Mouse (Mus musculus) ovary, adult 10 weeks (tissue): ENCODE measurements around the gene Phkg1. TPM values are rescaled to one million over a fixed set of nuclear protein-coding genes. Genes with fewer than 3 reads are reported as not detected.

Experiments
- polyA plus RNA-seq: library from polyadenylated mRNA; stranded (reverse); fragments of 350-450 nt; fragmentation: Illumina TruSeq; extraction: RNeasy Lipid Tissue Mini Kit (QIAGEN cat#74804); gene quantifications from one replicate; pipeline ENCODE4 v1.2.3, GENCODE M21; 2014

Phkg1 gene
- 0.54 TPM for polyA plus RNA-seq

GRCm38 (mm10) chr5:129898449-129898848, at the start of gene Phkg1:
Gene Phkg1, minus strand, starts transcription at chr5:129898549.

GRCm38 (mm10) chr5:129941495-129942045, 43.2 kb upstream of the Phkg1 start, which contains the start of gene Vkorc1l1:
Gene Vkorc1l1, plus strand, starts transcription at chr5:129941970.

GRCm38 (mm10) chr5:129908242-129908965, 10.1 kb upstream of the Phkg1 start, which contains the start of gene Nupr1l:
Gene Nupr1l, plus strand, starts transcription at chr5:129908540.

GRCm38 (mm10) chr5:129895198-129896088, 2.9 kb downstream of the Phkg1 start, which contains the start of gene Zbed5:
Gene Zbed5, plus strand, starts transcription at chr5:129895723.

GRCm38 (mm10) chr5:129886911-129887636, 11.3 kb downstream of the Phkg1 start, which contains the start of gene Chchd2:
Gene Chchd2, minus strand, starts transcription at chr5:129887470.

GRCm38 (mm10) chr5:129846752-129847557, 51.4 kb downstream of the Phkg1 start, which contains the start of gene Sumf2:
Gene Sumf2, plus strand, starts transcription at chr5:129846986.

Other genes with a start within 250 kb of the Phkg1 start
- 6.6 TPM for gene Zfp11, start 228.4 kb downstream of the Phkg1 start, polyA plus RNA-seq
- not detected for gene Sept14, start 190.0 kb downstream of the Phkg1 start, polyA plus RNA-seq
- 78.4 TPM for gene Mrps17, start 183.1 kb downstream of the Phkg1 start, polyA plus RNA-seq
- gene Nipsnap2, start 173.5 kb downstream of the Phkg1 start, polyA plus RNA-seq, result 68.7 TPM
- gene Psph, start 111.1 kb downstream of the Phkg1 start, polyA plus RNA-seq, result 5.0 TPM
- gene Sumf2, start 51.6 kb downstream of the Phkg1 start, polyA plus RNA-seq, result 6.5 TPM
- gene Chchd2, start 11.1 kb downstream of the Phkg1 start, polyA plus RNA-seq, result 369 TPM
- 18.1 TPM for gene Zbed5, start 2.8 kb downstream of the Phkg1 start, polyA plus RNA-seq
- 2.2 TPM for gene Nupr1l, start 10.0 kb upstream of the Phkg1 start, polyA plus RNA-seq
- gene Vkorc1l1, start 43.4 kb upstream of the Phkg1 start, polyA plus RNA-seq, result 90.0 TPM
- 28.1 TPM for gene Gusb, start 104.5 kb upstream of the Phkg1 start, polyA plus RNA-seq
- 2.6 TPM for gene Asl, start 130.7 kb upstream of the Phkg1 start, polyA plus RNA-seq
- 14.1 TPM for gene Crcp, start 130.7 kb upstream of the Phkg1 start, polyA plus RNA-seq
- 33.9 TPM for gene Tpst1, start 174.8 kb upstream of the Phkg1 start, polyA plus RNA-seq
- 3.1 TPM for gene Kctd7, start 246.3 kb upstream of the Phkg1 start, polyA plus RNA-seq